Mouse (Mus musculus) midbrain, embryonic 16.5 days (tissue): ENCODE measurements around the gene Pcdh20. TPM values are rescaled to one million over a fixed set of nuclear protein-coding genes. Genes with fewer than 3 reads are reported as not detected.

Experiments
- ATAC-seq: fragments of 200-750 bp; cut with Nextera tagmentation; 2 replicates; pipeline ENCODE4 v1.8.0; 2017; ENCODE audit warnings: moderate TSS enrichment
- H3K27ac ChIP-seq: fragments of 300-500 bp; sonication (generic); 2 replicates; pipeline ENCODE4 v1.5.1; 2014; ENCODE audit warnings: mild to moderate bottlenecking, low read length, mixed read lengths
- H3K27me3 ChIP-seq: fragments of 300-500 bp; sonication (generic); 2 replicates; pipeline ENCODE4 v1.6.1; 2014; ENCODE audit warnings: low read depth, low read length, mixed read lengths; ENCODE audit not compliant: control insufficient read depth, insufficient read depth
- H3K36me3 ChIP-seq: fragments of 300-500 bp; sonication (generic); 2 replicates; pipeline ENCODE4 v1.6.1; 2014; ENCODE audit warnings: mild to moderate bottlenecking, low read length, moderate library complexity, mixed read lengths; ENCODE audit not compliant: control insufficient read depth, insufficient read depth
- H3K4me1 ChIP-seq: fragments of 300-500 bp; sonication (generic); 2 replicates; pipeline ENCODE4 v1.6.1; 2014; ENCODE audit warnings: mild to moderate bottlenecking, low read length, mixed read lengths; ENCODE audit not compliant: control insufficient read depth, insufficient read depth
- H3K4me2 ChIP-seq: fragments of 300-500 bp; sonication (generic); 2 replicates; pipeline ENCODE4 v1.6.1; 2014; ENCODE audit warnings: mild to moderate bottlenecking, low read length, mixed read lengths
- H3K4me3 ChIP-seq: fragments of 300-500 bp; sonication (generic); 2 replicates; pipeline ENCODE4 v1.5.1; 2014; ENCODE audit warnings: low read depth, mild to moderate bottlenecking, low read length, moderate library complexity, mixed read lengths
- H3K9ac ChIP-seq: fragments of 300-500 bp; sonication (generic); 2 replicates; pipeline ENCODE4 v1.6.1; 2014; ENCODE audit warnings: low read depth, low read length, mixed read lengths
- H3K9me3 ChIP-seq: fragments of 300-500 bp; sonication (generic); replicated peaks from 2 replicates; pipeline ENCODE4 v1.6.1; 2014; ENCODE audit warnings: mild to moderate bottlenecking, low read length, mixed read lengths; ENCODE audit not compliant: control insufficient read depth, poor library complexity, severe bottlenecking
- WGBS: fragments of 180-500 bp; shearing (Covaris S2); extraction: QIAGEN DNeasy Blood & Tissue Kit; methylation state at CpG from one replicate; pipeline ENCODE4 v1.1.7; 2014; 5-methylcytosine and 5-hydroxymethylcytosine counted together
- polyA plus RNA-seq: library from polyadenylated mRNA; unstranded; fragments of >200 nt; fragmentation: Nextera tagmentation; extraction: Ambion mirVana; gene quantifications from 2 replicates; pipeline ENCODE4 v1.2.1, GENCODE M21; 2015

Pcdh20 gene
- polyA plus RNA-seq, 1 experiment from 2014 or later, result 9.6 TPM

- Histone ChIP-seq H3K27me3 (no peaks in the 10 kb centered on the region), H3K36me3 (no peaks in the 10 kb centered on the region), H3K9ac (no peak overlapping the region), H3K9me3 (no peaks in the 10 kb centered on the region), H3K4me1 (no peaks in the 10 kb centered on the region), H3K4me2 (no peak overlapping the region), H3K27ac (no peak overlapping the region), H3K4me3 (no peak overlapping the region)
- no peak for ATAC-seq
- WGBS, result 80% methylated on average over 5 of the region's 5 CpGs
Observed at GRCm38 (mm10) chr14:88443304-88443703, 27.9 kb downstream of the Pcdh20 start.

GRCm38 (mm10) chr14:88429393-88429792 is 41.8 kb downstream of the Pcdh20 start:
- Histone ChIP-seq H3K9me3 (no peaks in the 10 kb centered on the region), H3K27ac (no peak overlapping the region), H3K36me3 (no peaks in the 10 kb centered on the region), H3K9ac (no peak overlapping the region), H3K4me1 (no peaks in the 10 kb centered on the region), H3K27me3 (no peaks in the 10 kb centered on the region), H3K4me2 (no peak overlapping the region), H3K4me3 (no peak overlapping the region)
- 92% methylated on average over 7 of the region's 7 CpGs for whole genome bisulfite sequencing
- no peak for ATAC-seq

- ATAC-seq, result no peak
- H3K36me3 ChIP-seq, result no peaks in the 10 kb centered on the region
- no peak overlapping the region for H3K4me3 ChIP-seq
- H3K27ac ChIP-seq, result no peak overlapping the region
- no peak overlapping the region for H3K4me2 ChIP-seq
- 85% methylated on average over 1 of the region's 1 CpGs for WGBS
- no peaks in the 10 kb centered on the region for H3K9me3 ChIP-seq
- H3K27me3 ChIP-seq, result no peaks in the 10 kb centered on the region
- no peak overlapping the region for H3K9ac ChIP-seq
- H3K4me1 ChIP-seq, result no peaks in the 10 kb centered on the region
Observed at GRCm38 (mm10) chr14:88427370-88427769, 43.8 kb downstream of the Pcdh20 start.
